Mouse (Mus musculus) midbrain, embryonic 11.5 days (tissue): Measurements from ENCODE around the gene Park7. TPM values are rescaled to one million over a fixed set of nuclear protein-coding genes. Genes with fewer than 3 reads are reported as not detected.
A peak's percentile ranks its signal among the peaks of the same experiment; 100 is the strongest.

Experiments used
- ATAC-seq: fragments of 200-750 bp; cut with Nextera tagmentation; 2 replicates; pipeline ENCODE4 v1.8.0; 2017; ENCODE audit warnings: moderate TSS enrichment, moderate library complexity; ENCODE audit not compliant: low FRiP score
- DNase-seq: peaks from one replicate; pipeline ENCODE4 v3.0.0; 2015; ENCODE audit warnings: low spot score; ENCODE audit errors: missing footprints
- H3K27ac ChIP-seq: fragments of 300-500 bp; sonication (generic); 2 replicates; pipeline ENCODE4 v1.5.1; 2014; ENCODE audit warnings: low read depth, low read length
- H3K27me3 ChIP-seq: fragments of 300-500 bp; sonication (generic); 2 replicates; pipeline ENCODE4 v1.6.1; 2014; ENCODE audit warnings: mild to moderate bottlenecking, low read length, moderate library complexity, mixed read lengths; ENCODE audit not compliant: control insufficient read depth, insufficient read depth
- H3K36me3 ChIP-seq: fragments of 300-500 bp; sonication (generic); 2 replicates; pipeline ENCODE4 v1.6.1; 2014; ENCODE audit warnings: mild to moderate bottlenecking, low read length, moderate library complexity, mixed read lengths; ENCODE audit not compliant: control insufficient read depth, insufficient read depth
- H3K4me1 ChIP-seq: fragments of 300-500 bp; sonication (generic); 2 replicates; pipeline ENCODE4 v1.6.1; 2014; ENCODE audit warnings: low read length; ENCODE audit not compliant: control insufficient read depth, insufficient read depth
- H3K4me2 ChIP-seq: fragments of 300-500 bp; sonication (generic); 2 replicates; pipeline ENCODE4 v1.6.1; 2014; ENCODE audit warnings: mild to moderate bottlenecking, moderate library complexity
- H3K4me3 ChIP-seq: fragments of 300-500 bp; sonication (generic); 2 replicates; pipeline ENCODE4 v1.5.1; 2014; ENCODE audit warnings: low read depth, low read length
- H3K9ac ChIP-seq: fragments of 300-500 bp; sonication (generic); 2 replicates; pipeline ENCODE4 v1.6.1; 2014; ENCODE audit warnings: low read length
- H3K9me3 ChIP-seq: fragments of 300-500 bp; sonication (generic); 2 replicates; pipeline ENCODE4 v1.6.1; 2016; ENCODE audit warnings: low read length; ENCODE audit not compliant: control insufficient read depth
- WGBS: fragments of 180-500 bp; shearing (Covaris S2); extraction: QIAGEN DNeasy Blood & Tissue Kit; methylation state at CpG from one replicate; pipeline ENCODE4 v1.1.7; 2014; 5-methylcytosine and 5-hydroxymethylcytosine counted together
- polyA plus RNA-seq: library from polyadenylated mRNA; unstranded; fragments of >200 nt; fragmentation: Nextera tagmentation; extraction: Ambion mirVana; gene quantifications from 2 replicates; pipeline ENCODE4 v1.2.1, GENCODE M21; 2014

Park7 gene
- 383 and 406 TPM in 2 replicates for polyA plus RNA-seq

- peak; percentile 99 for DNase-seq
- Histone ChIP-seq H3K4me1 (peaks cover 9% of the 10 kb centered on the region), H3K9ac (peak within 1 kb of the TSS; percentile 80), H3K27me3 (no peaks in the 10 kb centered on the region), H3K9me3 (no peaks in the 10 kb centered on the region), H3K36me3 (no peaks in the 10 kb centered on the region), H3K27ac (peak within 1 kb of the TSS; percentile 22; the same call in 1 of the 2 replicates), H3K4me2 (peak within 1 kb of the TSS; percentile 71), H3K4me3 (peak within 1 kb of the TSS; percentile 51)
- WGBS = under 1% methylated on average over 48 of the region's 48 CpGs
- ATAC-seq = peak; percentile 86
These were observed at the start of gene Park7, which contains the start of gene Tnfrsf9 for GRCm38 (mm10) chr4:150914290-150914733. Gene Park7, minus strand, starts transcription at chr4:150914437. Gene Tnfrsf9, plus strand, starts transcription at chr4:150914562.

- no peak overlapping the region for H3K4me2 ChIP-seq
- H3K9ac ChIP-seq = no peak overlapping the region
- WGBS = 72% methylated on average over 2 of the region's 2 CpGs
- no peaks in the 10 kb centered on the region for H3K4me1 ChIP-seq
- H3K9me3 ChIP-seq = no peaks in the 10 kb centered on the region
- ATAC-seq (no peak), DNase-seq (no peak)
- no peaks in the 10 kb centered on the region for H3K27me3 ChIP-seq
- no peak overlapping the region for H3K27ac ChIP-seq
- no peak overlapping the region for H3K4me3 ChIP-seq
- H3K36me3 ChIP-seq = no peaks in the 10 kb centered on the region
These were observed 49.5 kb upstream of the Park7 start for GRCm38 (mm10) chr4:150963711-150964110.

- no peak for DNase-seq
- no peaks in the 10 kb centered on the region for H3K9me3 ChIP-seq
- H3K4me1 ChIP-seq = no peaks in the 10 kb centered on the region
- ATAC-seq = no peak
- H3K4me2 ChIP-seq = no peak overlapping the region
- no peak overlapping the region for H3K9ac ChIP-seq
- 77% methylated on average over 6 of the region's 6 CpGs for WGBS
- no peak overlapping the region for H3K4me3 ChIP-seq
- H3K27me3 ChIP-seq = no peaks in the 10 kb centered on the region
- no peaks in the 10 kb centered on the region for H3K36me3 ChIP-seq
- H3K27ac ChIP-seq = no peak overlapping the region
These were observed 48.0 kb upstream of the Park7 start for GRCm38 (mm10) chr4:150962231-150962630.

- Histone ChIP-seq H3K36me3 (no peaks in the 10 kb centered on the region), H3K27me3 (no peaks in the 10 kb centered on the region), H3K9me3 (no peaks in the 10 kb centered on the region), H3K9ac (no peak overlapping the region; the same call in 1 of the 2 replicates), H3K4me3 (no peak overlapping the region), H3K4me1 (no peaks in the 10 kb centered on the region), H3K27ac (no peak overlapping the region), H3K4me2 (no peak overlapping the region)
- ATAC-seq (no peak), DNase-seq (no peak)
- 81% methylated on average over 7 of the region's 7 CpGs for WGBS
These were observed 44.3 kb upstream of the Park7 start for GRCm38 (mm10) chr4:150958536-150958935.

GRCm38 (mm10) chr4:150957106-150957458 is 42.8 kb upstream of the Park7 start:
- ATAC-seq (no peak), DNase-seq (no peak)
- 71% methylated on average over 1 of the region's 1 CpGs for WGBS
- Histone ChIP-seq H3K4me1 (no peaks in the 10 kb centered on the region), H3K36me3 (no peaks in the 10 kb centered on the region), H3K27me3 (no peaks in the 10 kb centered on the region), H3K4me2 (no peak overlapping the region), H3K9me3 (no peaks in the 10 kb centered on the region), H3K4me3 (no peak overlapping the region), H3K27ac (no peak overlapping the region), H3K9ac (no peak overlapping the region)

GRCm38 (mm10) chr4:150956369-150957105 is 42.3 kb upstream of the Park7 start:
- Histone ChIP-seq H3K27ac (no peak overlapping the region), H3K9me3 (no peaks in the 10 kb centered on the region), H3K4me3 (no peak overlapping the region), H3K4me1 (no peaks in the 10 kb centered on the region), H3K36me3 (no peaks in the 10 kb centered on the region), H3K4me2 (no peak overlapping the region), H3K27me3 (no peaks in the 10 kb centered on the region), H3K9ac (no peak overlapping the region)
- no peak for DNase-seq
- no peak for ATAC-seq
- 76% methylated on average over 13 of the region's 13 CpGs for WGBS

GRCm38 (mm10) chr4:150950972-150951371 is 36.7 kb upstream of the Park7 start:
- Histone ChIP-seq H3K9me3 (no peaks in the 10 kb centered on the region), H3K27ac (no peak overlapping the region), H3K27me3 (no peaks in the 10 kb centered on the region), H3K36me3 (no peaks in the 10 kb centered on the region), H3K4me2 (no peak overlapping the region), H3K9ac (no peak overlapping the region), H3K4me1 (no peaks in the 10 kb centered on the region), H3K4me3 (no peak overlapping the region)
- no peak for ATAC-seq
- DNase-seq = no peak
- 85% methylated on average over 10 of the region's 10 CpGs for WGBS

GRCm38 (mm10) chr4:150944707-150945106 is 30.5 kb upstream of the Park7 start:
- no peak overlapping the region for H3K9ac ChIP-seq
- no peak overlapping the region for H3K4me2 ChIP-seq
- H3K27me3 ChIP-seq = no peaks in the 10 kb centered on the region
- 94% methylated on average over 7 of the region's 7 CpGs for WGBS
- no peak overlapping the region for H3K4me3 ChIP-seq
- no peaks in the 10 kb centered on the region for H3K4me1 ChIP-seq
- H3K27ac ChIP-seq = no peak overlapping the region
- H3K36me3 ChIP-seq = no peaks in the 10 kb centered on the region
- no peaks in the 10 kb centered on the region for H3K9me3 ChIP-seq
- no peak for ATAC-seq
- no peak for DNase-seq

- Histone ChIP-seq H3K9ac (no peak overlapping the region), H3K36me3 (no peaks in the 10 kb centered on the region), H3K4me2 (no peak overlapping the region), H3K4me3 (no peak overlapping the region), H3K9me3 (no peaks in the 10 kb centered on the region), H3K4me1 (no peaks in the 10 kb centered on the region), H3K27ac (no peak overlapping the region), H3K27me3 (no peaks in the 10 kb centered on the region)
- ATAC-seq = no peak
- no peak for DNase-seq
- WGBS = 66% methylated on average over 13 of the region's 13 CpGs
These were observed 25.9 kb upstream of the Park7 start for GRCm38 (mm10) chr4:150939991-150940651.
